Mouse (Mus musculus): Measurements from ENCODE around the gene Fgfr2.

- TF ChIP-seq CTCF (IDR thresholded peaks at IDR 0.05; ENCODE audit: borderline replicate concordance, insufficient read depth, low read length) (no peak), POLR2A (IDR thresholded peaks at IDR 0.05; ENCODE audit: low read depth, low read length) (no peak)
These were observed 2188.5 kb downstream of the Fgfr2 start for GRCm38 (mm10) chr7:130934654-130935053.
